Mouse (Mus musculus) monocyte, adult 2 months (primary cell): Measurements from ENCODE around the gene Ptprg.

Experiments
- DNase-seq, 2 experiments: peaks; one replicate each; pipeline ENCODE4 v3.0.0; 2022; ENCODE audit warnings: low spot score in 2 of 2, low read depth in 1 of 2

Gene Ptprg

DNA sequence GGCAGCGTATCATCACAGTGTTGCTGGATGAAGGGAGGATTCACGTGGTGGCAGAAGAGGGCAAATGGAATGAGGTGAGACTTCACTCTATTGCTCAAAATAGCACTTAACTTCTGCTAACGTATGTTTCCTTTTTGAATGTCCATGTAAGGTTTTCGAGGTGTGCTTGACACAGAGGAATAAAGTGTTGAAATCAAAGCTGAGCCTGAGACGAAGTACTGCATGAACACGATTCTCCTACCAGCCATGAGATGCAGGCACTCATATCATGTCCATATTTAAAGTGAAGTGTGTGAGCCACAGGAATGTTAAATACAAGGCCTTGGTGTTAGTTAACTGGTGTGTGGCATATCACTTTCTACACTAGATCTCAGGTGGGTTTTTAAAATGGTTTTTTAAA lies 320.9 kb downstream of the Ptprg start:
- DNase-seq: no peak

DNA sequence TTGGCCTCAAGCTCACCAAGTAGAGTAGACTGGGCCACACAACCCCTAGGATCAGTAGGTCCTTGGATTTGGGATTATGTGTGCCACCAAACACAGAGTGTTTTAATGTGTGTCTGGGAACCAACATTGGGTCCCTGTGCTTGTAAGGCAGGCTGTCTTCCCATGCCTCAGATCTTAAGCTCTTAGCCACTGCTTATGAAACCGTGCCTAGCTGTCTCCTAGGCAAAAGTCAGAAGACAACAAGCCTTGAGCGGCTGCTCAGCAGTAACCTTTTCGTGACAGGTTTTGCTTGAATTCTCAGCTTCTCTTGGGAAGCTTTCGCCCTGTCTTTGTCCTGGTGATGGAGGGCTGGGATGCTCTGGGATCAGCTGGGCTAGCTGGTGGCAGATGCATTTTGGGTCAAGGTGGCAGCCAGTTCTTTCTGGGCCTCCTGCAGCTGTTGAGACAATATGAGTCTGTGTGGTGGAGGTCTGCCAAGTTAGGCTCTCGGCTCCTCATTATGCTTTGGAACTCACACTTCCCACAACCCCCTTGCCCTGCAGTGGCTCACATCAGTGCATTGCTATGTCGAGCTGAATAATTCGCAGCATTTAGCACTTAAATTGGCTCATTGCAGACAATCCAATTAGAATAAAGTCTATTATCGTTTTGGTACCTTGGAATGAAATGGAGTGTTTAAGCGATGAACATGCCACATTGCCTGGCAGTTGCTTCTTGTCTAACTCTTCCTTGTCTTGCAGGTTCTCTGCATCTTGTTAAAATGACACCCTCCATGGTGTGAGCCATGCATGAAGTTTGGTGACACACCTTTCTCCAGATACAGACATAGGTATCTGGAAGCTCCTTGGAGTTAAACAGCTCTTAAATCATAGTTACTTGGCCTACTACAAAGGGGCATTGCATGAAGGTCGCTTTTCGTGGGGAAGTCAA lies 321.9 kb downstream of the Ptprg start:
- no peak for DNase-seq

DNA sequence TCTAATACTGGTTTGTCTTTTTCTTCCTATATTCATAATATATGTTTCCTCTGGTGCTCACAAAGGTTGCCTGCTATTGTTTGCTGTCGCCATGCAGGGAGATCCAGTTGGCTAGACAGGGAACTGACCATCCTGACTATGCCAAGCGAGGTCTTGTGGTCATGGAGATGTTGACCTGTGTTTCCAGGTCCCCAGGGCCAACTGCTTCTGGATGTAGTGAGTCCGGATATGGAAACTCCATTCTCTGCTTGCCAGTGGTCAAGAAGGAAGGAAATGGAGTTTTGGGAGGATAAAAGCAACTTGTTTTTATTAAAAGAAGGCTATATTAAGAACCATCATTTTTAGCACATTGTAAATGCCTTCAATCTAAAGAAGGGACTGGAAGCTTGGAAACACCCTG lies 327.8 kb downstream of the Ptprg start:
- DNase-seq: no peak

DNA sequence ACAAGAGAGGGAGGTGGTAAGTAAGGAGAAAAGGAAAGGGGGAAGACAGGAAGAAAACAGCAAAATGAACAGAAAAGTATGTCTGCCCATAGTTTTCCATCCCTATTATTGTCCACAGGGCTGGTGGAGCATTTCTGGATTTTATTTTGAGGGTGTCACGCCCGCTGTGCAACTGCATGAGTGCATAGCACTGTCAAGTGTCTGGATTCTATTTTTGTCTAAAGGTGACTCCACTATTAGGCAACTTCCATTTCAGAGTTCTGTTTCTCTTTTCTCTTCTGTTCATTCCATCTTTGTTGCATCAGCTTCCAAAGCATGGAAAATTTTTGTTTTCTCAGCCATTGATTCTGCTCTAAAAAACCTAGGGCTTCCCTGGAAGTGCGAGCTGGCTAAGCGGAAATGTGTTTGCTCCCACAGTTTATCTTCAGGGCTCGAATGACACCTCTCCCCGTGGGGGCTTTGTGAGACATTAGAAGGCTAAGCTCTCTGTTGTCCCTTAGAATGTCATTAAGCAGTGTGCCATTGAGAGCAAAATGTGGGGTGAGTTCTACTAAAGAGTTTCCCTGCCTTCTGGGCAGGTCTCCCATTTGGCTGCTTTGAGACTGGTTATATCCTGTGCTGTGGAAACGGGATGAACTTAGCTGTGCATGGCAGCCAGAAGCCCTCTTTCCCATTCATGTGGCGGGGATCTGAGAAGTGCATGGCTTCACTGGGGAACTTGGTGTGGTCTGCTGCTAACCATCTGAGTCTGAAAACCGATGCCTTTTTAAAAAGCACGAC lies 330.0 kb downstream of the Ptprg start:
- no peak for DNase-seq

DNA sequence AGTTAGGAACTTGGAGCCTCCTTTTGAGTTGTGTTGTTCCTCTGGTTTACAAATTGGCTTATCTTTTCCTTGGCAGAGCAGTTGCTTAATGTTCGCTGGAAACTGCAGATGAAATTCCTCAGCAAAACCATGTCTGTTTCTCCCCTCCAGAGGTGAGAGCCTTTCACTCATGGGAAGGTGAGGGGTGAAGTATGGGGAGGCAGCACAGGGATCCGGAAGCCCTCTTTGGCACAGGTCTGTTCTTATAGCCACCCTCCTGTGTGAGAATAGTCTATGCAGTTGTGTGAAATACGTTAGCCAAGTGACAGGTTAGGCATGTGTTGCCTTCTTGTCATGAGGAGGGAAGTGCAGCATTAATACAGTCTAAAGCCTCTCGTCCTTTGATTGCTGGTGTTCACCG lies 330.7 kb downstream of the Ptprg start:
- DNase-seq: no peak

DNA sequence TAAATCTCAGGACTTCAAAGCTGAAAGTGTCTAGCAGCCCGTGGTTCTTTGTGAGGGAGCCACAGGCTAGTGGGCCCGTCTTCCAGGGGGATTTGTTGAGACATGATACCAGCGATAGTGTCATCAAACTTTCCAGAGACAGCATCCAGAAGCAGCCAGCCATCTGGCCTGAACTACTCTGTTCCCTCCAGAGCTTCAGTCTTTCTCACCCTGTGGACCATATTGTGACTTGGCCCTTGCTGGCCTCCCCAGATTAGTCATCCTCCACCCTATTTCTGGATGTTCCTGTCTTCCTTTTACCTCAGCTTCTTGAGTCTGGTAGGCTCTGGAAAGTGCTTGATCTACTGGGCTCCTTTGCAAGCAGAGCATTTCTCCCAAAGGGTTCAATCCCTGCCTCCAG lies 333.1 kb downstream of the Ptprg start:
- no peak for DNase-seq

DNA sequence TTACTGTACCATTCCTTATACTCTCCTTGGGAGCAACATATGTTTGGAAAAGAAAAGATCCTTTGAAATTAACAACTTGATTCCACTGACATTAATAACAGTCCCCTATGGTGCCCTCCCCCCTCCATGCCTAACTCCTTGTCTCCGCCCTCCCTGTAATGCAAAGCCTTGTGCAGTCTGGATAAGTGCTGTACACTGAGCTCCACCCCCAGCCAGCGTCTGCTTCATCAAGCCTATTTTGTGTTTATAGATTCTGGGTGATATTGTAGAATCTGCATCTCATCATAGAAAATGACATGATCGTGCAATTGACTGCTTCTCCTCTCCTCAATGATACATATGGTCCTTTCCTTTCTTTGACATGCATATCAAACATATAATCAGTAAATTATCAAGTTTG lies 337.6 kb downstream of the Ptprg start:
- DNase-seq: no peak

DNA sequence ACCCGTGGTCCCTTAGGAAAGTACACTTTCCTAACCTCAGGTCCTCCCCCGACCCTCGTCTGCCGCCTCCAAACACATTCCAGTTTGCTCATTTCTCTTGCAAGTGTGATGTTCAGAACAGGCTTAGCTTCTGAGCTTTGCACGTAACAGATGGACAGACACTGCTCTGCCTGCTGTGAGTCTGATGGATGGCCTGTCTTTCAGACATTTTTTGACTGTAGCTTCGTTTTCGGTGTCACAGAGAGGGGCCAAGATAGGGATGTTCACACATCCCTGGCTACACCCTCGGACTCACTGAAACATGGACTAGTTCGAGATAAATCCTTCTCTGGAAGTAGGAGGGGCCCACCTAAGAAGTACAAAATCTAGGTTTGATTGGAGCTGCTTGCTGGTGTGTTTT lies 339.3 kb downstream of the Ptprg start:
- no peak for DNase-seq

DNA sequence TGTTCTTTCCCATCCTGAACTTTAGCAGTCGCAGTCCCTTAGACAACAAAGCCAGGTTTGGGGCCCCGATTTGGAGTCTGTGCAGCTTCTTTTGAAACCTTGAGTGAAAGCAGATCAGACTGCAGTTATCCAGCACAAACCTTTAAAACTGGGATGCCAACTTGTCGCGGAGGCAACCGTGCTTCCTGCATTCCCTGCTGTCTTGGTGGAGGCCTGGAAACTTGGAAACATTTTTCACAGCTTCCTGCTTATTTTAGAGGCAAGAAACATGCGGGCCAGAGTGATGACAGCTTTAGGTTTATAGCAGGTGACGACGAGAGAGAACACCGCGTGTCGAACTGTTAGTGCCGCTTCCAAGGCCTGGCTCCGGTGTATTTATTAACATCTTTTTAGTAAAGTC lies 342.2 kb downstream of the Ptprg start:
- no peak for DNase-seq

DNA sequence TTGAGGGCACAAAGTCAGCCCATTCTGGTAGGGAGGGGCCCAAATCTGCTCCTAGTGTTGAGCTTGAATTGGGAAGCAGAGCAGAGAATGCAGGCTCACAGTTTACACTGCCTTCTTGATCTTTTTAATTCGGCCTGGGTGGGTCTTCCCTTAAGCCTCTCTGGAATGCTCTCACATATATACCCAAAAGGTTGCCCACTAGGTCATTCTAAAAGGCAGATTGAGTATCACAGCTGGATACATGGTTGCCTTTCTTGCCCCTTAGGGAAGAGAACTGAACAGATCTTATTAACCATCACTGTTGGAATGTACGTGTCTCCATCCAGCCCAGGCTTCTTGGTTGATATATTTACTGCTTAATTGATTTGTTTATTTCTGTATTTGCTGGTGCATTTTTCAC lies 349.5 kb downstream of the Ptprg start:
- DNase-seq: no peak

DNA sequence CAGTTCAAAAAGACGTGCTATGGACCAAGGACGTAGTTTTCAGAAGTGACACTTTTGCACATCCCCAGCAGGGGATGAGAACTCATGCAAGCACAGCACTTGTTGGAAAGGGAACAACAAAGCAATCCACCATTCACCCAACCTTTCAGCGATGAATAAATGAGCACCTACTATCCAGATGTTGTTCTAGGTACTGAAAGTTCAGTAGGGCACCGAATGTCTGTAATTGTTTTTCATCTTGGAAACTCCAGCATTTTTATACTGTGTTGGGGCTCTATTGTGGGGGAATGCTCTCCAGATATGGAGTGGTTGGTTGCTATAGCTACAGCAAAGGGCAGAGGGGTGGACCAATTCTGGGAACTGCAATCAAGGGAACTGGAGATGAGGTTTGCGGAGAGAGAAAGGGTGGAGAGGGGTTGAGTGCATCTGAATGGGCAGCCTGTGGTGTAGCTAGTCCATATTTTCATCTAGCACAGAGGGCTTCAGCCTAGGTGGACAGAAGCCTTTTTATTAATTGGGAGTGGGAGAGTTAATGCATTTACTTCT lies 352.9 kb downstream of the Ptprg start:
- no peak for DNase-seq

DNA sequence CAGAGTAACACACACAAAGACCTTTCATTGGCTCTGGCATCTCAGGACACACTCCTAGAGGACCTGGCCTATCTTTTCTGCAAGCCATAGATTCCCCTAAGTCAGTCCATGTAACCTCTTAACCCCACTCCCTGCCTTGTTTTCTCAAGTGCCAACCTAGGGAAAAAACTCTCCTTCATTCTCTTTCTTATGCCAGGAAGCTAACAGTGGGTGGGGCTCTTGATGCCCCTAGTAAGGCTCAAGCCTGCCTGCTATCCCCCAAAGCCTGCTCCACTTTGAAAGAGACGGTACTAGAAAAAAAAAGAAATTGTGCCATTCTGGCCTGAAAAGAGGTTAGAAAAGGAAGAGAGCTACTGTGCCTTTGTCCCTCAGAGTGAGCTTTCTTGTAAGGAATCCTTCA lies 358.9 kb downstream of the Ptprg start:
- DNase-seq: no peak

DNA sequence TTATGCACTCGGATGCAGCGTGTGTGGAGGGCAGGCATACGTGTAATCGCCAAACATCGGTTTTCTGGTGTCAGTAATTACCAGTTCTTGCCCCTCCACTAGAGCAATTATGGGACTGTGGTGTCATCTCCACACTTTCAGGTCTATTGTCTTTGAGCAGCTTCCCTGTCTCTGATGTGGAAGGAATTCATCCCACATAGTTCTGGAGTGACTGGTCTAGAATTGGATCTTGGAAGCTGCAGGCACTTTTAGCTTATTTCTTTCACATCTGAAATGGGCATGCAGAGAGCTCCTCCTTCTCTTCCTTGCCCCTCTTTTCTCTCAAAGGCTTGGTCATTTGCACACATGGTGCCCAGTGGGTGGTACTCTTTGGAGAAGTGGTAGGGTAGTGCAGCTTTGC lies 363.9 kb downstream of the Ptprg start:
- no peak for DNase-seq

DNA sequence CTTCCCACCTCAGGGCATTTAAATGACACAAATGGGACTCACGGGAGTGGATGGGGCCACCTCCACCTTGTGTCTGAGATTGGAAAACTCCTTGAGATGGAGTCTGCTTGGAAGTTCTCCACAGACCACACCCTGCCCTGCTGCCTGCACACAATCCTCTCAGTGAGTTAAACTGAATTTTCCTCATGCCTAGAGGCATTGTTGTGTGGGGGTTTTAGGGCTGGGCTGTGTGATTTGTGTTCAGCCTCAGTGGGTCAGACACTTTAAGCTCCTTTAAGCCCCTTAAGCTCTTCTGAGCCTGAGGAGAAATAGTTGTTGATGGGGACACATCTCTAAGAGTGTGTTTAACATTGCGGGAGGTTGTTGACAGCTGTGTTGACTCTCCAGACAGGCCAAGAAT lies 375.2 kb downstream of the Ptprg start:
- no peak for DNase-seq

DNA sequence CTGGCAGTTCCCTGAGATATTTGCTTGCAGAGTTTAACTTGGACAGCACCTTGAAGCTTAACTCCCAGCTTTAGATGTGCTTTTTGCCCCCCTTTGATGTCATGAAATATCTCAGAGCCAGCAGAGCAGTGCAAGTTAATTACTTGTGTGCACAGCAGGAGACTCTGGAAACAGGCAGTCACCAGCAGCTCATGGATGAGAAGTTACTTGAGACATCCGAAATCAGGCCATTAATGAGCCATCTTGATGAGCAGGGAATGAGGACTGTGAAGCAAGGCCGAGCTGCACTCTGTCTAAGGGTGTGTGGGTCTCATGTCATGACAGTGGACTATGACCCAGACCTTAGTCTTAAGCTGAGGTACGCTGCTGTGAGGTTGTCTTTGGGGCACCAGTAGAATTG lies 379.2 kb downstream of the Ptprg start:
- DNase-seq: no peak

DNA sequence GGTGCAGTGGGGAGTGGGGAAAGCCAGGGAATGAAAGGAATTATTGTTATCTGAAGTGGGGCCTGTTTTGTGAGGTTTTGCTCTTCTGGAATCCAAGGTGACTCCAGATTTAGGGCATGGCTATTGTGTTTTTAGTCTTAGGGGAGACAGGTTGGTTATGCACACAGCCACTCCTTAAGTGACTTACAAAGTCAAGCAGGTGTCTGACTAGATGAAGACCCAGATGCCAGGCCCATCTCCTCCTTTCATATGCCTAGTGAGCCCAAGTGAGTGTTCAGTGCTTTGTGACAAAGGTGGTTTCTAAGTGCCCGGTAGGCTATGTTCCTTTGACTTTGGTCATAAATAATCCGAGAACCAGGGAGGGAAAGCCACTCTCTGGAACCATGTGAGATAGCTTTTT lies 381.2 kb downstream of the Ptprg start:
- no peak for DNase-seq

DNA sequence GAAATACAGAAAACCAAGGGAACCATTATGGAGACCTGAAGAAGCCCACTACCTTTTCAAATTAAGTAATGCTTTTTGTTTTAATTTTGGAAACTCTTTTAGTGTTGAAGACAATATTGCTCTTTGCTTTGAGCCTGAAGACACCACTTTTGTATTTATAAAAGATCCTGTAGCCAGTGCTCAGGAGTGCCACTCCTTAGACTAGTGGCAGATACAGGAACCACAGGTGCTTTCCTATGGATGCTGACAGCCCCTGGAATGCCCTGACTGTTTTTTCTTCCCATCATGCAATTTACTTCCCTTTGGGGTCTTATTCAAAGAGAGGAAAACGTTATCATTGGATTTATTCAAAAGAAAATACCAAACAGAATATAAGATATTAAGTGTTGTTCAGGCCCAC lies 381.9 kb downstream of the Ptprg start:
- no peak for DNase-seq

DNA sequence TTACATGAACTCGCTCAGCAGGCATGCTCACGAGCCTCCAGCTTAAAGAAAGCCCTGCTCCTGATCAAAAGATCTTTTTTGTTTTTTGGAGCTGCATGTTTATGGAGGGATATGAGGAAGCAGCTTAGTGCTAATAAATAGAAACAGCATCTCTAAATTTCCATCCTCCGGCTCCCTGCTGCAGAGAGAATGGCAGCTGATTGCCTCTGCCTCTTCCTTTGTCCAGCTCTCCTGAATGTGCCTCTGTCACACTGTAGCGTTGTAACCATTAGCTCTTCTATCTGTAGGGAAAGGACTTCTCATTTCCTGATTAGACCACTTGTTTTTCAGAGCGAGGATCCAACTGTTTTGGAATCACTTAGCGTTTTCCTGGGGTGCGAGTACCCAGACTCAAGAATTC lies 382.4 kb downstream of the Ptprg start:
- no peak for DNase-seq

DNA sequence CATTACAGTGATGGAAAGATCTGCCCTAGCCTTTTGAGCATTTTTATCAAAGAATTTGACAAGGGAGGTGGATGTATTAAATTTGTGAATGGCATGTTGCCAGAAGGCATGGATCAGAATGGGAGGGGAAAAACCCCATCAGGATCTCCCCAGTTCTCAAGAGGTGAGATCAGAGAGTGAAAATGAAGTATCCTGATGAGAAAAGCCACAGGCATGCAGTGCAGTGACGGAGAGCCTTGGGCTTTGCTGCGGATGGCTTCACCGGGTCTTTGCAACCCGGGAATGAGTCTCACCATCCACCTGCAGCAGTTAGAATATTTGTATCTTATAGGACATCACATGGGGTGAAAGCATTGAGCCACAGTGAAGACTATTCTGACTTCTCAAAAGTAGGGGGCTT lies 385.6 kb downstream of the Ptprg start:
- DNase-seq: no peak

DNA sequence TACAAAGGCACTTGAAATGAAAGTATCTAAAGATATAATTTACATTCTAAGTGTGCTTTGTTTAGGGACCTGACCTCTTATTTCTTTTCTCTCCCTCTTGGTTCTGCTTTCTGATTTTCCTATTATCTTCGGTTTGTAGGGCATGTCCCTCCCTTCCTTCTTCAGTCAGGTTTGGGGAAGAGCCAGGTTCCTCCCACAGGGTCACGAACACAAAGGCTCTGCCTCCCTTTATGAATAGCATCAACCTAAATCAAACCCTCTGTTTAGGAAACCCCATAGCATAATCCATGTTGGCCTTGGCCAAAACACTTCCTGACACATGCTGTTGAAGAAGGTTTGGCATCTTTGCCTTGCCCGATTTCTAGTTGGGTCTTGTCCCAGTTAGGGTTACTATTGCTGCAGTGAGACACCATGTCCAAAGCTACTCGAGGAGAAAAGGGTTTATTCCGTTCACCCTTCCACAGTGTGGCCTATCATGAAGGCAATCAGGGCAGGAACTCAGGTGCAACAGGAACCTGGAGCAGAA lies 388.7 kb downstream of the Ptprg start:
- no peak for DNase-seq

DNA sequence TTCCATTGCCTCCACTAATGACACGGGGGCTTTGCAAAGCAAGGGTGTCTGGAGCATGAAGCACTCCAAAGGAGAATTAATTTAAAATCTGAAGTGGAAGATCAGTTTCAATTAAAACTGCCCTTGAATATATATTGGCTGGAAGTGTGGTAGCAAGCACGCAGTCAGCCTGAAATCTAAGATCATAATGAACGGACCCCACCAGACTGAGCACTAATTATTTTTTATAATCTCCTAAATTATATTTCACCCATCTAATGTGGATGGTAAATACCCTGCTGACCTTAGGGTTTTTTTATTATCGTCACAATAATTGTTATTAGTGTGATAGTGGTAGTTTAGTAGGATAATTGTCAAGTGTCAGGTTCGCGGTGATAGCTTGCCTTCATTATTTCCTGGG lies 397.0 kb downstream of the Ptprg start:
- no peak for DNase-seq
